Mouse (Mus musculus) MEL (cell line): ENCODE data around the gene Ccdc9b. TPM values are rescaled to one million over a fixed set of nuclear protein-coding genes. Genes with fewer than 3 reads are reported as not detected.

Source experiments
- DNase-seq: peaks from one replicate; pipeline ENCODE4 v3.0.0; 2011; ENCODE audit warnings: low read depth, low spot score
- H3K27ac ChIP-seq: 2 replicates; pipeline ENCODE4 v1.5.1; 2012; ENCODE audit warnings: low read depth, mild to moderate bottlenecking, control low read depth, low read length, moderate library complexity; ENCODE audit not compliant: control insufficient read depth
- H3K27me3 ChIP-seq, 2 experiments: fragments of 150-350 bp in 1 of 2; sonication (generic) in 1 of 2; 2 replicates each; pipeline ENCODE4 v1.6.1; 2012; ENCODE audit warnings: low read length in 2 of 2, mild to moderate bottlenecking in 2 of 2, improper control_type of control experiment in 1 of 2, moderate library complexity in 1 of 2; ENCODE audit not compliant: insufficient read depth in 2 of 2, control insufficient read depth in 1 of 2
- H3K36me3 ChIP-seq, 2 experiments: 2 replicates each; pipeline ENCODE4 v1.6.1; 2012 to 2014; ENCODE audit warnings: low read length in 2 of 2, improper control_type of control experiment in 1 of 2, inconsistent platforms in 1 of 2, mild to moderate bottlenecking in 1 of 2; ENCODE audit not compliant: insufficient read depth in 2 of 2, control insufficient read depth in 1 of 2
- H3K4me1 ChIP-seq, 2 experiments: fragments of 150-350 bp in 1 of 2; sonication (generic) in 1 of 2; 2 replicates each; pipeline ENCODE4 v1.6.1; 2012; ENCODE audit warnings: low read length in 2 of 2, improper control_type of control experiment in 1 of 2, mild to moderate bottlenecking in 1 of 2; ENCODE audit not compliant: insufficient read depth in 2 of 2, control insufficient read depth in 1 of 2
- H3K4me3 ChIP-seq, 2 experiments: fragments of 150-350 bp in 1 of 2; sonication (generic) in 1 of 2; 2 replicates each; pipeline ENCODE4 v1.5.1; 2012; ENCODE audit warnings: low read depth in 2 of 2, low read length in 2 of 2, mild to moderate bottlenecking in 2 of 2, moderate library complexity in 2 of 2, control low read depth in 1 of 2, improper control_type of control experiment in 1 of 2; ENCODE audit not compliant: control insufficient read depth in 1 of 2, insufficient read depth in 1 of 2
- H3K79me2 ChIP-seq: 2 replicates; pipeline ENCODE4 v1.6.1; 2012; ENCODE audit warnings: mild to moderate bottlenecking, low read length, moderate library complexity; ENCODE audit not compliant: control insufficient read depth, poor library complexity, insufficient read depth
- H3K9ac ChIP-seq: 2 replicates; pipeline ENCODE4 v1.6.1; 2012; ENCODE audit warnings: low read depth, mild to moderate bottlenecking, control low read depth, low read length, moderate library complexity; ENCODE audit not compliant: control insufficient read depth, poor library complexity, severe bottlenecking
- H3K9me3 ChIP-seq: fragments of 150-350 bp; sonication (generic); replicated peaks from 2 replicates; pipeline ENCODE4 v1.6.1; 2012; ENCODE audit warnings: mild to moderate bottlenecking, low read length, improper control_type of control experiment, moderate library complexity; ENCODE audit not compliant: insufficient read depth
- BHLHE40 ChIP-seq: IDR thresholded peaks from 2 replicates; pipeline ENCODE4 v1.6.1; 2012; ENCODE audit warnings: low read depth, mild to moderate bottlenecking, inconsistent platforms, low read length, improper control_type of control experiment, borderline replicate concordance
- CHD1 ChIP-seq: IDR thresholded peaks from 2 replicates; pipeline ENCODE4 v1.6.1; 2012; ENCODE audit warnings: low read depth, mild to moderate bottlenecking, inconsistent platforms, low read length, improper control_type of control experiment
- CHD2 ChIP-seq: IDR thresholded peaks from 2 replicates; pipeline ENCODE4 v1.6.1; 2011; ENCODE audit warnings: low read length, improper control_type of control experiment
- CTCF ChIP-seq, 3 experiments: IDR thresholded peaks in 2 of 3; conservative IDR thresholded peaks in 1 of 3; 2 replicates each; pipeline ENCODE4 v1.5.1; 2011 to 2012; ENCODE audit warnings: low read length in 3 of 3, low read depth in 2 of 3, mild to moderate bottlenecking in 2 of 3, improper control_type of control experiment in 1 of 3, inconsistent platforms in 1 of 3, mixed read lengths in 1 of 3, moderate library complexity in 1 of 3; ENCODE audit not compliant: control insufficient read depth in 1 of 3, insufficient read depth in 1 of 3, poor library complexity in 1 of 3, severe bottlenecking in 1 of 3
- ELF1 ChIP-seq: IDR thresholded peaks from 2 replicates; pipeline ENCODE4 v1.6.1; 2014; ENCODE audit warnings: low read depth, mild to moderate bottlenecking, inconsistent platforms, low read length, improper control_type of control experiment, moderate library complexity
- EP300 ChIP-seq, 2 experiments: IDR thresholded peaks; 2 replicates each; pipeline ENCODE4 v1.6.1; 2011; ENCODE audit warnings: improper control_type of control experiment in 2 of 2, low read length in 2 of 2, low read depth in 1 of 2, mild to moderate bottlenecking in 1 of 2
- ETS1 ChIP-seq: IDR thresholded peaks from 2 replicates; pipeline ENCODE4 v1.6.1; 2012; ENCODE audit warnings: low read depth, mild to moderate bottlenecking, inconsistent platforms, low read length, improper control_type of control experiment, moderate library complexity
- GATA1 ChIP-seq: IDR thresholded peaks from 2 replicates; pipeline ENCODE4 v1.6.1; 2011; ENCODE audit warnings: low read depth, low read length, improper control_type of control experiment
- HCFC1 ChIP-seq: IDR thresholded peaks from 2 replicates; pipeline ENCODE4 v1.6.1; 2012; ENCODE audit warnings: low read depth, mild to moderate bottlenecking, inconsistent platforms, low read length, improper control_type of control experiment, moderate library complexity
- JUND ChIP-seq: IDR thresholded peaks from 2 replicates; pipeline ENCODE4 v1.6.1; 2011; ENCODE audit warnings: low read depth, mild to moderate bottlenecking, improper control_type of control experiment, low read length
- MAZ ChIP-seq: IDR thresholded peaks from 2 replicates; pipeline ENCODE4 v1.6.1; 2012; ENCODE audit warnings: low read depth, mild to moderate bottlenecking, inconsistent platforms, low read length, improper control_type of control experiment
- NELFE ChIP-seq: IDR thresholded peaks from 2 replicates; pipeline ENCODE4 v1.6.1; 2011; ENCODE audit warnings: low read depth, low read length, improper control_type of control experiment
- NRF1 ChIP-seq: IDR thresholded peaks from 2 replicates; pipeline ENCODE4 v1.6.1; 2014; ENCODE audit warnings: low read depth, mild to moderate bottlenecking, inconsistent platforms, low read length, improper control_type of control experiment, moderate library complexity; ENCODE audit not compliant: poor library complexity, insufficient read depth, severe bottlenecking
- POLR2AphosphoS2 ChIP-seq: IDR thresholded peaks from 2 replicates; pipeline ENCODE4 v1.6.1; 2011; ENCODE audit warnings: low read length, improper control_type of control experiment
- RAD21 ChIP-seq: IDR thresholded peaks from 2 replicates; pipeline ENCODE4 v1.6.1; 2011; ENCODE audit warnings: mild to moderate bottlenecking, low read depth, low read length, improper control_type of control experiment
- SMC3 ChIP-seq: IDR thresholded peaks from 2 replicates; pipeline ENCODE4 v1.6.1; 2011; ENCODE audit warnings: low read depth, low read length, improper control_type of control experiment
- TAL1 ChIP-seq: IDR thresholded peaks from 2 replicates; pipeline ENCODE4 v1.6.1; 2012; ENCODE audit warnings: mild to moderate bottlenecking, inconsistent platforms, low read length, moderate library complexity, mixed read lengths
- TCF12 ChIP-seq: IDR thresholded peaks from 2 replicates; pipeline ENCODE4 v1.6.1; 2014; ENCODE audit warnings: low read depth, mild to moderate bottlenecking, inconsistent platforms, low read length, improper control_type of control experiment, moderate library complexity
- ZKSCAN1 ChIP-seq: IDR thresholded peaks from 2 replicates; pipeline ENCODE4 v1.6.1; 2012; ENCODE audit warnings: low read depth, mild to moderate bottlenecking, inconsistent platforms, low read length, improper control_type of control experiment, moderate library complexity
- polyA plus RNA-seq, 2 experiments: library from polyadenylated mRNA; stranded (reverse) in 1 of 2; unstranded in 1 of 2; fragments of >175 nt in 1 of 2; fragments of >200 nt in 1 of 2; gene quantifications; 2 replicates each; pipeline versions ENCODE4 v1.2.1 to v1.2.4; 2012; ENCODE audit warnings: low replicate concordance in 2 of 2, low read depth in 1 of 2; ENCODE audit not compliant: insufficient read length in 2 of 2, insufficient read depth in 1 of 2, missing spikeins in 1 of 2
- total RNA-seq: library from RNA; depleted of rRNA; stranded (reverse); fragments of 300-350 nt; gene quantifications from 2 replicates; pipeline ENCODE4 v1.2.3, GENCODE M21; 2012

Gene Ccdc9b
- total and polyA plus RNA-seq, 3 experiments: 1.7 to 2.4 TPM; not detected in 1

GRCm38 (mm10) chr2:118761906-118762783, at the start of gene Ccdc9b (continued):
- TF ChIP-seq NELFE (peak; percentile 72), ELF1 (no peak), MAZ (peak; percentile 72; the same call in 1 of the 2 replicates), GATA1 (no peak), ZKSCAN1 (no peak), CHD1 (no peak)
- TF ChIP-seq, all 39 proteins: peak for 18

GRCm38 (mm10) chr2:118810861-118811260, 48.4 kb upstream of the Ccdc9b start:
- no peak for DNase-seq
- no peak overlapping the region for H3K27ac ChIP-seq

GRCm38 (mm10) chr2:118806860-118807259, 44.4 kb upstream of the Ccdc9b start:
- Histone ChIP-seq H3K9me3 (no peaks in the 10 kb centered on the region), H3K27ac (peak overlapping the region; percentile 91; the same call in 1 of the 2 replicates), H3K4me1 (peaks cover 16 to 40% of the 10 kb centered on the region in 2 experiments)

More at GRCm38 (mm10) chr2:118810861-118811260, 48.4 kb upstream of the Ccdc9b start:
- no peaks in the 10 kb centered on the region for H3K27me3 ChIP-seq
- H3K9me3 ChIP-seq: no peaks in the 10 kb centered on the region
- H3K79me2 ChIP-seq: peaks cover 8% of the 10 kb centered on the region
- peaks cover 0 to 36% of the 10 kb centered on the region in 2 experiments; a peak in 2 of 4 replicates for H3K36me3 ChIP-seq
- peaks cover 15 to 37% of the 10 kb centered on the region in 2 experiments for H3K4me1 ChIP-seq
- H3K4me3 ChIP-seq: no peak overlapping the region
- no peak overlapping the region for H3K9ac ChIP-seq
- no peak for TF ChIP-seq HCFC1
- TF ChIP-seq BHLHE40: no peak
- TF ChIP-seq NRF1: no peak
- TF ChIP-seq TAL1: no peak
- no peak for TF ChIP-seq ELF1
- TF ChIP-seq POLR2AphosphoS2: no peak
- no peak for TF ChIP-seq CHD2
- no peak for TF ChIP-seq SMC3
- TF ChIP-seq CHD1: no peak
- TF ChIP-seq CTCF (IDR thresholded peaks at IDR 0.05 in 2 of 3, conservative IDR thresholded peaks at IDR 0.05 in 1 of 3; ENCODE audit: control insufficient read depth in 1 of 3, insufficient read depth in 1 of 3, low read depth in 2 of 3, low read length in 3 of 3, poor library complexity in 1 of 3, severe bottlenecking in 1 of 3): no peak
- no peak for TF ChIP-seq ETS1

More at GRCm38 (mm10) chr2:118806860-118807259, 44.4 kb upstream of the Ccdc9b start:
- Histone ChIP-seq H3K36me3 (peaks cover 0 to 41% of the 10 kb centered on the region in 2 experiments; a peak in 2 of 4 replicates), H3K79me2 (no peaks in the 10 kb centered on the region), H3K9ac (no peak overlapping the region), H3K27me3 (no peaks in the 10 kb centered on the region), H3K4me3 (no peak overlapping the region)
- TF ChIP-seq RAD21 (no peak), TCF12 (peak; percentile 14; the same call in 1 of the 2 replicates), MAZ (no peak), ETS1 (peak; percentile 42), JUND (no peak), EP300 (IDR thresholded peaks at IDR 0.05; ENCODE audit: low read depth in 1 of 2, low read length in 2 of 2) (peak in 1 of 2 experiments; percentile 45; a peak in 1 of 4 replicates)
- peak; percentile 53 for DNase-seq
